Mouse (Mus musculus) left cerebral cortex, postnatal 36 days (tissue): ENCODE results near the gene Serpinb9b. TPM values are rescaled to one million over a fixed set of nuclear protein-coding genes. Genes with fewer than 3 reads are reported as not detected.

Experiments used
- DNase-seq, 2 experiments: peaks; one replicate each; pipeline ENCODE4 v3.0.0; 2021 to 2022; ENCODE audit warnings: low spot score in 2 of 2, mixed read lengths in 1 of 2
- intact Hi-C: fragments of 180-260 bp; cut with DNase I; formaldehyde crosslinking; loops from one replicate; pipeline ENCODE4 v1.15.1; 2025
- total RNA-seq, 2 experiments: library from RNA; stranded (reverse); gene quantifications; 2 replicates each; pipeline ENCODE4 v1.2.3; 2021

Gene Serpinb9b
- total RNA-seq, 2 experiments from 2014 or later, result not detected

DNA sequence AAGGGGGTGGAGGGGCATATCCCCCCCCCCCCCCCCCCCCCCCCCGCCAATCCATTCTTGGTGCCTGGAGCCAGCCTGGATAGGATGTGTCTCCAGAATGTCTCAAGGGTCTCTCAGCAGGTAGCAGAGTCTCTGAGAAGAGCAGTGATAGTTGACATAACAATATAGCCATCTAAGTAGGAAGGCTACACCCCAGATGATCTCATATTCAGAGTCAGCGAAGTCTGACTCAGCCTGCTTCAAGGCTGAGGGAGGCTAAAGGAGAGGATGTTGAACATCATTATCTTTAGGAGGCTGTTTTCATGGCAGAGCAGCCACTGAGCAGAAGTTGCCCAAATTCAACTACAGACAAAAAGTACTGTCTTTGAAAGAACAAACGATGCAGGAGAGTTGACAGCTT is 3.1 kb downstream of the Serpinb9b start:
- intact Hi-C loops, result no loop called here
- DNase-seq, result no peak

DNA sequence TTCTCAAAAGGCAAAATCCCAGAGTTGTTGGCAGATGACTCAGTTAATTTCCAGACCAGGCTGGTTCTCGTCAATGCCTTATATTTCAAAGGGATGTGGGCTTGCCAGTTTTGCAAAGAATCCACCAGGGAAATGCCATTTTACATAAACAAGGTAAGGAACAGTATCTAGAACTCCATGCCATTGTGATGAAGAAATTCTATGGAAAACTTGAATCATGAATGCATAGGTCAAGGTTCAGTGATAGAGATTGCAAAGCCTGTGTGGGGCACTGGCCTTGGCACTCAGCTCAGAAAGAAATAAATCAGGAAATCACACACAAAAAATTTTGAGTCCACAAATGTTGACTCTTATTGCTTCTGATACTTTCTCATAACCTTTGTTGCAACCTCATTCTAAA is 8.3 kb downstream of the Serpinb9b start:
- intact Hi-C loops, result no loop called here
- no peak for DNase-seq

DNA sequence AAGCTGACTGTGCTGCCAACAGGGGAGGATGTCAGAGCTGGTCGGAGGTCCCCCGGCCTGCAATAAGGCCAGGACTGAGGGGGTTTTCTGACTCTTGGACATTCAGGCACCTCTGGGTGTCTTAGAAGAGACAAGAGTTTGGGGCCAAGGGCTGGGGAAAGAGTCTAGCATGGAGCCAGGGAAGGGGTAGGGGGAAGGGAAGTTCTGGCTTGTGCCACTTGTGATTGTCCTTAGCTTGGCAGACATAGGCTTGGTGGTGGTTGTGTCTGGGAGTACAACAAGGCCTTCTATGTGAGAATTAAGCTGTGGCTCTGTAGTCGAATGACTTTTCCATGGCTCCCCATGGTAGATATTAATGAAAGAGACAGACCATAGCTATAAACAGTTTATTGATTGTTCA is 16.3 kb downstream of the Serpinb9b start:
- intact Hi-C loops, result no loop called here
- no peak for DNase-seq

DNA sequence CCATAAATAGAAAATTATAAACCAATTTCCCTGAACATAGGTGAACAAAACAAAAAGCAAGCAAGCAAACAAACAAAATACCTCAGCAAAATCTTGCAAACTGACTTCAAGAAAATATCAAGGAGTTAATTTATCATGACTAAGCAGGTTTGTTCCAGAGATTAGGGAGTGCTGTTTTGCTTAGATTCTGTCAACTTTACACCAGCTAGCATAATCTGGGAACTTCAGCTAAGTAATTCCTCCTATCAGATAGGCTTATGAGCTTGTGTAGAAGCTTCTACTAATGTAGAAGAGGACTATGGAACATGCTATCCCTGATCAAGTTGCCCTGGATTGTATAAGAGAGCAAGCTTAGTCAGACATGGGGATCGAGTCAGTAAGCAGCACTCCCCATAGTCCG is 20.0 kb downstream of the Serpinb9b start:
- no peak for DNase-seq

DNA sequence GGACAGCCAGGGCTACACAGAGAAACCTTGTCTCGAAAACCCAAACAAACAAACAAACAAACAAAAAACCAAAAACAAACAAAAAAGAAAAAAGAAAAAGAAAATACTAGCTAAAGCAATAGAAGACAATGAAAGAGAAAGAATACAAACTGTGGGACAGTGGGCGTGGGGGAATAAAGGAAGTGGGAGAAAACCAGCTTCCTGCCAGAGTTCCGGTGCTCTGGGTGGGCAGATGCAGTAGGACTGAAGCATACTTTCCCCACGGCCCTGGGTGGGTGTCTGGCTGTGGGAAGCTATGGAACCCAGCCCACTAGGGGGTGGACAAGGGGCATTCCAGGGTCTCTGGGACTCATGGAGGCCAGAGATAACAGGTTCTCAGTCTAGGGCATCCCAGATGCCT is 21.0 kb downstream of the Serpinb9b start:
- intact Hi-C loops, result no loop called here
- DNase-seq, result no peak

More for the DNA sequence above, 20.0 kb downstream of the Serpinb9b start:
- intact Hi-C loops, result no loop called here

DNA sequence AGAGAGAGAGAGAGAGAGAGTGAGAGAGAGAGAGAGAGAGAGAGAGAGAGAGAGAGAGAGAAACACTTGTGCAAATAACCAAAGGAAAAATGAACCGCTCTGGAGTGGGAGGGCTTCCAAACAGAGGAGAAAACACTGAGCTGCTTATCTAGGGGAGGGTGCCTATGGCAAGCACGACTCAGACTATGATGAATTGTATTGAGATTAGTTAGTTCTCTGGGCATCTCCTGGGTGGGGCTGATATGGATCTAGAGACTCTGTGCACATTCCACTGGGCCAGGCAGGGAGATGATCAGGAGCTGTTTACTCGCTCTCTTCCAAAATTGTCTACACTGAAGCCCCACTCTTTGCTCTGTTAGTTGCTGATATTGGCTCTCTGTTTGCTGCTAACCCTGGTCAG is 24.5 kb downstream of the Serpinb9b start:
- no peak for DNase-seq
- intact Hi-C loops, result no loop called here

DNA sequence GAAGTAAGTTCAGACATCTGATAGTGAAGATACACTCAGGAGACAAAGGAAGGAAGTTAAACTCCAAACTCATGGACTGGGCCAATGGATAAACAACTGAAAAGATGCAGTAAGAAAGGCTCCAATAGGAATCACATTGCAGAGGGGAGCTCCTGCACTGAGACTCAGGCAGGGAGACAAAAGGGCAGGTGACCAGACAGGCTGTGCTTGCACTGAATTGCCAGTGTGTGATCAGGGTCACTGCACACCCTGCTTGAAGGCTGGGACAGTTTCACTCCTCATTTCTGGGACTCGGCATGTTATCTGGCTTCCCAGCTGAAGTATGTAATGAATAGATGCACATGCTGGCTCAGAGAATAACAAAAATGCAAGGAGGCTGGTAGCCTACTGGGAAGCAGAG is 35.8 kb downstream of the Serpinb9b start:
- DNase-seq, result no peak
- intact Hi-C loops, result no loop called here

DNA sequence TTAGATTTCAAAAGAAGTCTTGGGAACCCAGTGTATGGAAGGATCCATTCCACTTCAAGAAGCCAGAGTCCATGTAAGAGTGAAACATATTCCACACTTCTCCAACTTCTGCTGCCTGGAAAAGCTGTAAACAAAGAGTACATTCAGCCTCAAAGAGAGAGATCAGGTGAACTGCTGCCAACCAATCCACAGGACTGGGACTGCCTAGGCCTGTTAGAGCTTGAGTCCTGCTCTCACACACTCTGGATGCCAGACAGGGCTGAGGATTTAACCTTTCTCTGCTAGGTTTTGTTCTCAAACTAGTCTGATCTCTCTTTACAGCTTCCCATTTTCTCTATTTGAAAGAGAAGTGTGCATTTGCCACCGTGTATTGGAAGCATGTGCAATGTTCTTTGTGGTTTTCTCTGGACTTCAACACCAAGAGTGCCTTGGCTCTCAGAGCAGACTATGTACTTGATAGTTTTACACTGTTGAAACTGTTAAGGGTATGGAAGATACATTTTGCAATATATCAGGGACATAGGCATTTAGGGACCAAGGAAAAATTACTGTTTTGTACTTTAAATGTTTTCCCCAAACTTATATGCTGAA is 40.3 kb downstream of the Serpinb9b start:
- intact Hi-C loops, result no loop called here
- DNase-seq, result no peak

DNA sequence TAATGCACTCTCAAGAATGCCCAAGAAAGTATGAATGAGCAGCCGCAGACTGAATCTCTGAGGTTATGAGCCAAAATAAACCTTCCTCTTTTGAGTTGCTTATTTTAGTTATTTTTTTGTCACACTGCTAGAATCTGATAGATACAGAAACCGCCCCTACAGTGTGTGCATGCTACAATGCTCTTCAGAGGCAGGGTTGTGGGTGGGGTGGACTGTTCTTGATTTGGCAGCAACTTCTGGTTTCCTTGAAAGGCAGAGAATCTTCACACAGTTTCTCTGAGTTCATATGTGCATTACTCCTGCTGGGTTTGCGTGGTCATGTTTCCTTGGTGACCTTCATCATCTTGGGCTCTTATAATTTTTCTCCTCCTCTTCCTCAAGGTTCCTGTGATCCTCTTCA is 40.9 kb downstream of the Serpinb9b start:
- DNase-seq, result peak; percentile 31 to 53
- intact Hi-C loops, result no loop called here

DNA sequence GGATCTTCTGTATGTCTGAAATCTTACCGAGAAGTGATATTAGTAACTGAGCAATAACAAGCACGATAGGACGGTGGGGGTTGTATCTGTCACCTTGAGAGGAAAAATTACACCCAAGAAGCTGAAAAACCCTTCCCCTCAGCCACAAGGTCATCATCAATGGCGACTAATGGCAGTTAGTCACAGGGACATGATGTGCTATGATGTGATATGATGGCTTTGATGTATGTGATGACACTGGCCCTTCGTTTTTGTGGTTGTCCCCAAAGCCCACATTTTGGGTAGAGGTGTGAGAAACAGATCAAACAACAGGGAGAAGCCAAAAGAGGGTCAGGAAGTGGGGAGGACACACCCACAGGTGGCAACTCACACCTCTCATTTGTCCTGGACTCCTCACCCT is 44.6 kb downstream of the Serpinb9b start:
- intact Hi-C loops, result loop anchor here (5.0 kb wide), 1 partner anchor 69 kb away; the partner anchor contains the start of gene Serpinb9

DNA sequence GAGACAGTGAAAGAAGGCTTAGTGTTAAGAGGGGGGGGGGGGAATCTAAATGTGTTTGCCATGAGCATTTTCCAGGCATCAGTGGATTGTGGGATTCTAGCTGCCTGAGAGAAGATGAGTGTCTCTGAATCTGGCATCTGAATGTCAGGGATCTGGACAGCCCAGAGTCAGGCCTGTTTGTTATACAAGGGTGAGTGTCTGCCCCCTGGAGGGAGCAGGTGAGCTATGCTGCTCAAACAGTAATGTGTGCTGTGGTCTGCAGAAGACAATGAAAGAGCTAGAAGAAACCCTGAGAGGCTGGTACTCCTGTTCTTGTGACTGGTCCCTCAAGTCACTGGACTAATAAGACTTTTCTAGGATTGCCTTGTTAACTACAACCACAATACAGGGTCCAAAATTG is 46.8 kb downstream of the Serpinb9b start:
- no peak for DNase-seq
- intact Hi-C loops, result loop anchor here (5.0 kb wide), 1 partner anchor 72 kb away; the partner anchor contains the start of gene Serpinb9

More for the DNA sequence above, 44.6 kb downstream of the Serpinb9b start:
- DNase-seq, result no peak

DNA sequence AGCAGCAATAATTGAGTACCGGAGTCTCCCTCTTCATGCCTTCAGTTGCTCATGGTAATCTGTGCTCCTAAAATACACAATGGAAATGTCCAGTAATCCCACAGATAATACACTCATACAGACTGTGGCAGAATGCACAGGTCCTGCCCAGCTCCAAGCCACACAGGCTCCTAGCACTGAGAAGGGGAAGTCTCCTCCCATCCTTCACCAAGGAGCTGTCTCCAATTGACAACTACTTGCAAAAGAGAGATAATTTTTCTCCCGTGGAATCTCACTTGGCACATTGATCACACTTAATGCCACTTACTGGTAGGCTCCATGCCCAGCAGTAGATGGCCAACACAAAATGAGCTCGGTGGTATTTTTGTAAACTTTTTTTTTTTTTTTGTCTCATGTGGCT is 49.0 kb downstream of the Serpinb9b start:
- DNase-seq, result no peak
- intact Hi-C loops, result no loop called here

DNA sequence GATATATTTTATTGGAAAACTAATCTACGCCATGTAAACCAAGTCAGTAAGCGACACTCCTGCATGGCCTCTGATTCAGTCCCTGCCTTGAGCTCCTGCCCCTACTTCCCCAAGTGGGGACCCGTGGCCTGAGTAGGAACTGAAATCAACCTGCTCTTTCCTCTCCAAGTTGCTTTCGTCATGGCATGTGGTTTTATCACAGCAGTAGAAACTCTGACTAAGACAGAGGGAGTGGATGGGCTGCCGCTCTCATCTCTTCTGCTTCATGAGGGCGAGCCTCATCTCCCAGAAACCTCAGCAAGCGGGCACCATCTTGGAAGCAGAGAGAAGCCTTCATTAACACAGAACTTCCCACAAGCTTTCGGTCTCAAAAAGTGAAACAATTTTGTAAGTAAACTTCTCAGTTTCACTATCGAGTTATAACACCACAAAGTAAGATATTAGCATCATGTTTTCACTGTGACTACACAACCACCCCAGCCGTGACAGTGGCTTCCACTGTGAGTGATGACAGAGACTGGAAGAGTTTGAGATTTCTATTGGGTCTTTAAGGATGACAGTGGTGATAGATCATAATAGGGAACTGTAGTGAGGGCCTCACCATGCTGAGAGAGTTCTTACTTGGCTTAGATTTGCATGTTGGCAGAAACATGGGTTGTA is 49.9 kb downstream of the Serpinb9b start:
- DNase-seq, result no peak
- intact Hi-C loops, result no loop called here

DNA sequence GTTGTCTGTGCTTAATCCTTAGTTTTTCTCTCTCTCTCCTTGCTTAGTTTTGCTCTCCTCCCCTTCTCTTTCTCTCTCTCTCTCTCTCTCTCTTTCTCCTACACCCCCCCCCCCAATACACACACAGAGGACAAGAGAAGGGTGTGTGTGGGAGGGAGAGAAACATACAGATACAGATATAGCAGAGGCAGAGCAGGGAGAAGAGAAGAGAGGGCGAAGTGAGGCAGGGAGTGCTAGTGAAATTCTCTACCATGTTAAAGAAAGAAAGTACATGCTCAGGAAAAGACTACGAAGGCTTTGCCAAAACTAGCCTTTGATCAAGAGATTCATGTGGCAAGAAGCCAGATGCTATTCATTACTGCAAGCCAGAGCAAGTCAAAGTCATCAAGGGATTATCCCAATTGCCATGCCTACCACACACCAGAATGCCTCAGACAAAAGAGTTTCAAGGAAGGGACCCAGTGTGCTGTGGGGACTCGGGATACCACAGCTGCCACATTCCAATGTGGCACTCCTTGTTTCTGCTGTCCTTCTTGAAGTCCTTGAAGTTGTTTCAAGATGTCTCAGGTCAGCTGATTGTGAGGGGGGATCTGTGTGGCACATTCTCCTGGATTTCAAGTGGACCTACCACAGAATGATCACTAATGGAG is 51.0 kb downstream of the Serpinb9b start, which contains the start of gene Serpinb1b:
Gene Serpinb1b, plus strand, starts transcription at position 520 of the 650 bp plus-strand sequence.
- intact Hi-C loops, result loop anchor here (2.0 kb wide), 1 partner anchor 175 kb away; no protein-coding TSS in a partner anchor
- DNase-seq, result no peak

DNA sequence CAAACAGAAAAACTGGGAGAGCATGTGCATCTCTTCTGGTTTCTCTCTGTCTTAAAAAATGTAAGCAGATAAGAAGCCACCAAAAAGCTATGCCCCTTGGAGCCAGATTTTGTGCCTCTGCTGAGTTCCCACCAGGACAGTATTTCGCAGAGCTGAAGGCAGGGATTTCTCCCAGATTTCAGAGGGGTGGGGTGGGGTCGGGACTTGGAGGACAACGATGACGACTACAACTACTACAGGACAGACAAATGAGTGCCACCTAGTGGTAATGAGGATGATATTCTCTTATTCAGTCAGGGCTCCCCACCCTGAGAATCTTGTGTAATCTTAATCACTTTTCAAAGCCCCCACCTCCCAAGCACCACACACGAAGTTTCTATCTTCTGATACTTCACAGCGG is 52.2 kb downstream of the Serpinb9b start:
- DNase-seq, result no peak
- intact Hi-C loops, result loop anchor here (2.0 kb wide), 1 partner anchor 177 kb away; no protein-coding TSS in a partner anchor

DNA sequence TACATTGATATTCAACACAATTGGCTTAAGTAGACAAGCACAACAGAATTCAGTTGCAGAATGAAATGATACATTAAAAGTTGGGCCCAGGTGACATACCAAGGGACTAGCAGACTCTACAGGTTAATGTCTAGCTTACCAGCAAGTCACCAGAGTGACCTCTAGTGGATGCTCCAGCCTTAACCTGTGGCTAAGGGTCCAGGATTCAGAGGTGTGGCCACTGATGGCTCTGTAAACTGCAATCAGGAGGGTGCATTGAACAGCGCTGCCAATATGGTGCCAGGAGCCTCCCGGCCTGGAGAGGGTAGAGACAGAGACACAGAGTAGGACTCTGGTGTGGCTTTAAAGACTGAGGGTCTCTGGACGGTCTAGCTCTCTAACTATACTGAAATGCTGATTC is 53.1 kb downstream of the Serpinb9b start:
- intact Hi-C loops, result no loop called here
- no peak for DNase-seq

DNA sequence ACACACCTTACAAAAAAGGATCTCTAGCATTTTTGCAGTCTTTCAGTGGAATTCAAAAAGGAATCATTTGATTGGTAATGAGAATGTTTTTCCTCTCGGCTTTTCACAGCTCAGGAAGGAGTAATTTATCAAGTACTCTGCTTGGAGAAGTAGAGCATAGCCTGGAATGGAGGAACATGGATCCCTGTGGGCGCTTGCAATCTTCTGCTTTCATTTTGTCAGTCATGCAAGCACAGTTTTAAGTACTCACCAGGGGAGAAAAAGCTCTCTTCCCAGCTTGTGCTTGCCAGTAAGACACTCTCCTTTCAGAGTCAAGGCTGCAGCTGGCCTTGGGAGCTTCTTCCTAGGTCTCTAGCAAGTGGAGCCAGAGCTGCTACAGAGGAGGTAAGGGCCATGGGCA is 56.6 kb downstream of the Serpinb9b start:
- DNase-seq, result no peak
- intact Hi-C loops, result no loop called here

DNA sequence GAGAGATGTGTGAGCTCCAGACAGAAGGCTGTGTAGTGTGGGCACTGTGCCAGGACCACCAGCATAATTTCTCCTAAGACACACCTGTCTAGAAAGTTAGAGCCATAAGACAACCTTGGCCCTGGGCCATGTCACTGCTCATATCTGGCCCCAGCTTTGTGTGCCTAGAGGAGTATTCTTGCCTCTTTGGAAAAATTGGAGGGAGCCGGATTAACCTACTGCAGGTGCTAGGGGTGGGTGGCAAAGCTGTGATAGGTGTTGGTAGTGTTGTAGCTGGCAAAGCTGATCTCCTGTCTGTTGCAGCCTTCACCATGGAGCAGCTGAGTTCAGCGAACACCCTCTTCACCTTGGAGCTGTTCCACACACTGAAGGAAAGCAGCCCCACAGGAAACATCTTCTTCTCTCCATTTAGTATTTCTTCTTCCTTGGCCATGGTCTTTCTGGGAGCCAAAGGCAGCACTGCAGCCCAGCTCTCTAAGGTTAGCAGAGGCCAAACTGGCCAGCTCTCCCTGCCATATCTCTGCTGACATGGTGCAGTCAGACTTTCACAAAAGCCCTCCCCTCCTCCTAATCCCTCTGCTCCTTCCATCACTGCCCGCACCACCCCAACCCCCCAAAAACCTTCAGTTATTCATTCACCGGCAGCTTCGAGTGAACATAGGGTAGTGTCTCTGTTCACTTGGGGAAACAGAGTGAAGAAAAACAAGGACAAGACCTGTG is 57.9 kb downstream of the Serpinb9b start:
- intact Hi-C loops, result no loop called here
- no peak for DNase-seq

DNA sequence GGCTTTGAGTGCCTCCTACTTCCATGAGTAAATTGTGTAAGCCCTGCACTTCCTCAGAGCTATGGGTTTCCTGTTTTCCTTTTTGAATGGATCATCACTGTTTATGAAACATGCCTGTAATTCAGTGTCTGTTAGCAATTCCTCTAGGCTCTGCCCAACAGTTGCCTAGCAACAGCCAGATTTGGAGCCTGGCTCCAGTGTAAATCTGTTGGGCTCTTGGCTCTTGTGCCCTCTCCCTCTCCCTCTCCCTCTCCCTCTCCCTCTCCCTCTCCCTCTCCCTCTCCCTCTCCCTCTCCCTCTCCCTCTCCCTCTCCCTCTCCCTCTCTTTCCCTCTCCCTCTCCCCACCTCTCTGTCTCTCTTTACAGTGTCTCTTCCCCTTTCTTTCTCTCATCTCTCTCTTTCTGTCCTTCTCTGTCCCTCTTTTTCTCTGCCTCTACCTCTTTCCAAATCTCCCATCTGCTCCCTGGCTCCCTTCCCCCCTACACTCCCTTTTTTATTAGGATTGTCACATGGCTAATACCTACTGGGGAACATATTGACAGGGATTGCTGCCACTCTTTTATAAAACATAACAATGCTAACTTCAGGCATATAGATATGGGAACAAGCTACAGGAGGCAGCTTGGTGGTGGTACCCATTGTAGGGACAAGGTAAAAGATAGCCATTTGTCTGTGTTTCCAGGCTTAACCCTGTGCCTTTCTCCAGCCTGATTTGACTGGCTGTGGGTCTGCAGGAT is 58.6 kb downstream of the Serpinb9b start:
- intact Hi-C loops, result no loop called here
- peak; percentile 36 for DNase-seq

DNA sequence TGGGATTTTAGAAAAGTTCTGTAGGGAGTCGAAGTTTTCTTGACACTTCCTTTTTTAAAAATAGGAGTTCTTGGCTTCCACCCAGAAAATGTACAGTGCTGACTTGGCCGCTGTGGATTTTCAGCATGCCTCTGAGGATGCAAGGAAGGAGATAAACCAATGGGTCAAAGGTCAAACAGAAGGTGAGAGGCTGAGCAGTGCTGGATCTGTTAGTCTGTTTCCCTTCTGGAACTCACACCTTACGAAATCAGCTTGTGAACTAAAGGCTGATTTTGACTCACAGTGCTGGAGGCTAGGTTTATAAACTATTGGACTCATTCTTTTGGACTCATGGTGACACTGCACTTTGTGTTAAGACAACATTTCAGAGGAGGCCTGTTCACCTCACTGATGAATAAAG is 62.4 kb downstream of the Serpinb9b start:
- no peak for DNase-seq
- intact Hi-C loops, result no loop called here
